Mouse (Mus musculus) kidney, adult 9 months (tissue): ENCODE results near the gene Kbtbd2.
A peak's percentile ranks its signal among the peaks of the same experiment; 100 is the strongest.

Experiments used
- DNase-seq: peaks from one replicate; pipeline ENCODE4 v3.0.0; 2022

Gene Kbtbd2

DNA sequence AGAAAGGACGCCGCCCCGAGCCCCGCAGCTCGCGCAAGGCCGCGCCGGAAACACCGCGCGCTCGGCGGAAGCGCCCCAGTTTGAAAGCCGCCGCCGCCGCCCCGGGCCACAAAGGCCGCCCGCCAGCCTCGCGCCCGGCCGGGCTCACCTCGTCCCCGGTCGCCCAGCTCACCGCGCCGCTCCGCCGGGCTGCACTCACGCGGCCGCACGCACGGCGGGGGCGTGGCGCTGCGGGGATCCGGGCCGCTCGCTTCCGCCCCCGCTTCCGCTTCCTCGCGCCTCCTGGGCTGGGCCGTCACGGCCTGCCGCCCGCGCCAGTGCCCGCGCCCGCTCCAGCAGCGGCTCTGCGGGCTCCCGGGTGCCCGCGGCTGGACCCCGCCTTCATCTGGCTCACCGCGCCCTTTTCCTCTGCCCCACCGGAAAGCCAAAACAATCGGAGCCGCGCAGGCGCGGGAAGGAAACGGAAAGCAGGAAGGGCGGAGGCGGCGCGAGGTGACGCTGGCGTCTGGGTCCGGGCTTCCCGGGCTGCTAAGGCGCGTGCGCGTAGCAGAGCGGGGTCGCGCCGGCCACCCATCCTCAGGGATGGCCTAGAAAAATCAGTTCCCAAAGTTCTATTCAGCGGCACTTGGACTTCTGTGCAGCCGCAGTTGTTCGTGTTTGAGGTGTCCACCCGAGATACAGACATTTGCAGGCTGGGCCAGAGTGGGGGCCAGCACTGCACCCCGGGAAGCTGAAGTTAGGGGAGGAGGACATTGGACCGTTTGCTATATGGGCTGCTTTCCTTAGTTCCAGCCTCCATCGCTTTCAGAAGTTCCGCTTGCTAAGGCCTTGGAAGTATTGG is at the start of gene Kbtbd2:
Gene Kbtbd2 (minus strand): TSS at position 503 of the 841 bp plus-strand sequence.
- peak; percentile 96 for DNase-seq

DNA sequence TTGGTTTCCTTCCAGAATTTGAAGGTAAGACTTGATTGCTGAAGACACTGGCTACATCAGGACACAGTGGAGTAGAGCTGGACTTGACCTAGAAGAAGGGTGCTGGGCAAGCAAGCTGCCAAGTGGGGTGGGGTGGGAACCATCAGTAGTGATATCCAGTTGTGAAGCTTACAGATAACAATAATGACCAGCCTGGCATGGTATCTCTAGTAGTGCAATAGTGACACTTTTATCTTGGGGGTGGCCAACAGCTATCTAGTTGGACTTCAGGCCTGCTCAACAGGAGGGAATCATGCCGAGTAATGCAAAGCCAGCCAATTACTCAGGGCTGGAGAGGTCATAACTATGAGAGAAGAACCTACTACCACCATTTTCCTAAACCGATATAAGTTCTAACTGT is 46.8 kb upstream of the Kbtbd2 start:
- DNase-seq: no peak

DNA sequence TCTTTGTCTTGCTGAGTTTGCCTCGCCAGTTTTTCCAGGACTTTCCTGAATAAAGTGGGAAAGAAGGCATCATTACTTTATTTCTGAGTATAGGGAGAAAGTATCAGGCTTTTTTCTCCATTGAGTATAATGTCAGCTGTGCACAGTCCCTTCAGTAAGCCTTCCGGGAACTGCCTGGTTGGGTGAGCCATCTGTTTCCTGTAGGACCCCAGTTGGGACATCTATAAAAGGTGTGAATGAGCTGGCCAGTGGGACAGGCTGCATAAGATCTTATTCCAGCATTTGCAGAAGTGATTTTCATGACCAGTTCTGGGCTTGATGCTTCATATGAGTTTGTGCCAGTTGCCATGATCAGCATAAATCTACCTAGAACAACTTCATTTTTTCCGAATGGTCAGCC is 45.6 kb upstream of the Kbtbd2 start:
- DNase-seq: no peak

DNA sequence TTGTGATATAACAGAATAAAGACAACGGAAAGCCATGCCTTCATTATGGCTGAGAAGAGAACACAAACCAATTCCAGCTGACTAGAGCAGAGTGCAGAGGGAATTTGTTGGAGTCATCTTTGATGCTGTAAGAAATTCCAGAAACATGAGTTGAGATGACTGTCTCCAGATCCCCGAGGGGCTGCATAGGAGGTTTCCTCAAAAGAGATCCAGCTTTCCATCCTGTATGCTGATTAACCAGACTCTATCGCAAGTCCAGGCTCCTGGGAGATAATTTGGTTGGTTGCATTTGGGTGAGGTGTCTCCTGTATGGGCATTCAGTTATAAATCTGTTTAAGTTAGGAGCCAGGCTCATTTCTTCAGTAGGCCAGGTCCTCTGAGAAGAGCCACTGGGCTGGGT is 40.0 kb upstream of the Kbtbd2 start:
- no peak for DNase-seq

DNA sequence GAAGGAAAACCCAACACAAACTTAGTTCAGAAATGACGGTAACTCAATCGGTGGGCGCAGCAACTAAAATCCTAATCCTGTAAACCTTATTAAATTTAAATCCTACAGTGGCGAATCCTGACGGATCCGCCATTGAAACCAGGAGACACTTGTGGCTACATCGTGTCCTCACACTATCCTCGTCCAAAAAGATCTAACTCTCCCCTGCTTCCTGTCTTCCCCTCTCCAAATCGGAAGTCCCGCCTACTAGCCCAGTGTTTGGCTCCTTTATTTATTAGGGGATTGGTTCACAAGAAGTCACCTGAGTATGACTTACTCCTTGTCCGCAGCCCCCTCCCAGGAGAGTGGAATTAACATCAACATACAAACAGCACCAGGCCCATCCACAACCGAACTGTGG is 39.6 kb upstream of the Kbtbd2 start:
- no peak for DNase-seq

DNA sequence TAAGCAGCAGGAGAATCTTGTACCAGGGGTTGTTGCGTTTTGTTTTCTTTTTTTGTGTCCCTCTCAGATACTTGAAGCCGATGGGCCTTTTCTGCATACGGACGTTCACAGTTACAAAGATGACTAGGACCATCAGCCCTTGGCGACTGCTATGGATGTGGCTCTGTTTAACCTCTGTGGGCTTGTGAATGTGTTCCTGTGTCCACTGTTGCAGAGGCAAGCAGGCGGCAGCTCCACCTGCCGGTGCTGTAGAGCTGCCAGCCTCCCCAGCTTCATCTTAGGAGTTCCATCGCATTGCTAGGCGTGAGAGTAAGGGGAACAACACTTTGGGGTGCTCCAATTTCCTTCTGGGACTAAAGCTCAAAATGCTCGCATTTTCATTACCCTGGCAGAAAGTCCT is 37.9 kb upstream of the Kbtbd2 start:
- no peak for DNase-seq

DNA sequence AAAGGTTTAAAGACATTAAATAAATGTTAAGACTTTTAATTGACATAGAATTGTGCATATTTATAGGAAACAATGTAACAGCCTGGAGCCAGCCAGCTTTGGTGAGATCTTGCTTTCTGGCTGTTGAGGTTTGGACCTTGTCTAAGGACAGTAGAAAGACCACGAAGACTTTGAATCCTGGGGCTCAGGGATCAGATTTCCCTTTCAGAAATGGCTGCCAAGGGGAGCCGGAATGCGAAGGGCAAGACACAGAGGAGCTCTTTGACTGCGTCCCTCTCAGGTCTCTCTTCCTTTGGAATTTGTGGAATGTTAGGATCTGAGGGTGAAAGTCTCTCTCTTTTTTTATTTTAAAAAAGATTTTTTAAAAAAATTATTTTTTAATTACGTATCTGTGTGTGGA is 37.2 kb upstream of the Kbtbd2 start:
- peak; percentile 56 for DNase-seq

DNA sequence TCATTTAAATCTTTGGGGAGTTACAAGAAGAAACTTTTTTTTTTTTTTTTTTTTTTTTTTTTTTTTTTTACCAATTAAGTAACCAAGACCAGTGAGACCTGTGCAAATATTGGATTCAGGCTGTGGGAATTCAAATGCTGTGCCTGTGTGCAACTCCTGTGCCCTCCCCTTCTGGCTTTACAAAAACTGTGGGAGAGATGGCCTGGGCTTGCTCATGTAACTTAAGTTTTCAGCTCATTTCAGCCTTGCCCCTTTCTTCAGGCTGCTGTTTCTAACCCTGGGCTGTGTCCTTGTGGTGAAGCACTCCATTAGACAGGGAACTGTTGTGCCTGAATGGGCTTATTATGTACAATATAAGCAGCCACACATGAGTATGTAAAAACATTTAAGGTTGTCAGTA is 35.2 kb upstream of the Kbtbd2 start:
- DNase-seq: no peak

DNA sequence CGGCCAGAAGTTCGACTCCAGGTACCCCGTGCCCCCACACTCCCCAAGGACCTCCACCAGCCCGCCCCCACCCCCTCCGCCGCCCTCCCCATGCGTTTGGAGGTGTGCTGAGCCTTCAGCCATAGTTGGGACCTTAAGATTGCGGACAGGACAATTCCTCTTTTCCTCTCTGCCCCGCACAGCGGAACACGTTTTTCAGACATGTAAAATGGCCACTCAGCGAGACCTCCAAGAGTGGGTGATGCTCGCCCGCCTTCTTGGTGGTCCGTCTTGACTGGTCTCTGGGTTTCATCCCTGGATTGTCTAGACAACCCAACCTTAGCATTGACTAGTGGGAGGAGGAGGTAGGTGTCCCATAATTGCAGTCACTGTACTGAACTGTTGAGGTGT is 34.8 kb upstream of the Kbtbd2 start:
- no peak for DNase-seq

DNA sequence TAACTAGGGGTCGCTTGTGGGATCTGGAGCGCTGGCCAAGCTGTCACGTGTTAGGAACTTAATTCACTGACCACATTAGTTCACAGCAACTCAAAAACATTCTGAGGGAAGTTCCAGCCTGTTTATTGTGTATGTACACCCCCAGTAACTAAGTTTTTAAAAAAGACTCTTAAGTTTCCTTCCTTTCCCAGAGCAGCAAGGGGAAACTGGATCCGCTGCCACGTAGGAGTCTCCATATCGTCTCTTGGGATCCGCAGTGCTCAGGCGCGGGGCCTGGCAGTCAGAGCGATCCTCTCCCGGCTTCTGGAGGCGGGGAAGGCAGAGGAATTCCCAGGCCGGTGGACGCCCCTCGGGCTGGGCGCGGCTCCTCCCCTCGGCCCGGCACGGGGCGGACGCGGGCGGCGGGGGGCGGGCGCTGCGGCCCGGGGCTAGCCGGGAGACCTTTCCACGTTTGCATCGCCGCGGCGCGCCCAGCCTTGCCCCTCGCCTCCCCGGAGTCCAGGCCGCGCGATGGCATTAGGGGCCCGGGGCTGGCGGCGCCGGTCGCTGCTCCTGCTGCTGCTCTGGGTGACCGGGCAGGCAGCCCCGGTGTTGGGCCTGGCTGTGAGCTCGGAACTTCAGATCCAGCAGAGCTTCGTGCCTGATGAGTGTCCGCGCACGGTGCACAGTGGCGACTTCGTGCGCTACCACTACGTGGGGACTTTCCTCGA is 34.2 kb upstream of the Kbtbd2 start, which contains the start of gene Fkbp9:
Gene Fkbp9 (plus strand): TSS at position 363 of the 710 bp plus-strand sequence.
- peak; percentile 89 for DNase-seq

DNA sequence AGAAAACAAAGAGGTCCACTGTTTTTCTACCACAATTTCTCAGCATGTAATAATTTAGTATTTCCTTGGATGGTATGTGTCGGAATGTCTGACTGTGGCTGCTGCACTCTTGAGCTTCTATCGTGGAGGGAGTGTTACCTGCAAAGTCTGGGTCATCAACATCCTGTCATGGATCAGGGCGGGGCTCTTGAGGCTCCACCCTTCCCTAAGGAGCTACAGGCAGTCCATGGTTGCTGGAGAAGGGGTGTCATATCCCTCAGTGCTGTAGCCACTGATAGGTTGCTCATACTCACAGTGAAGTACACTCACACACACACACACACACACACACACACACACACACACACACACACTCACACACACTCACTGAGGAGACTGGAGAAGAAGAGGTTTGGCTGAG is 28.0 kb upstream of the Kbtbd2 start:
- DNase-seq: no peak

DNA sequence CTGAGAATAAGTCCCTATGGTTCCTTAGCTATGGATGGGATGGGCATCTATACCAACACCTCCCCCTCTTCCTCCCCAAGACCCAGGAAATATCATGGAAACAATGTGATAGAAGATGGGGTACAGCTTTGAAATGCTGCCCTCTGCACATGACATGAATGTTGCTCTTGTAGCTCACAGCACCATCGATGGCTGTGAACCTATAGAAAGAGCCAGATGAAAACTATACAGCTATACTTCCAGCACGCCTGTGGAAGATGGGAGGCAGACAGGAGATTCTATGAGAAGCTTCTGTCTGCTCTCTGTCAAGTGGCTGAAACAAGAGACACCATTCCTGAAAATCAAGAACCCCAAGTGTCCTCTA is 21.5 kb upstream of the Kbtbd2 start:
- no peak for DNase-seq

DNA sequence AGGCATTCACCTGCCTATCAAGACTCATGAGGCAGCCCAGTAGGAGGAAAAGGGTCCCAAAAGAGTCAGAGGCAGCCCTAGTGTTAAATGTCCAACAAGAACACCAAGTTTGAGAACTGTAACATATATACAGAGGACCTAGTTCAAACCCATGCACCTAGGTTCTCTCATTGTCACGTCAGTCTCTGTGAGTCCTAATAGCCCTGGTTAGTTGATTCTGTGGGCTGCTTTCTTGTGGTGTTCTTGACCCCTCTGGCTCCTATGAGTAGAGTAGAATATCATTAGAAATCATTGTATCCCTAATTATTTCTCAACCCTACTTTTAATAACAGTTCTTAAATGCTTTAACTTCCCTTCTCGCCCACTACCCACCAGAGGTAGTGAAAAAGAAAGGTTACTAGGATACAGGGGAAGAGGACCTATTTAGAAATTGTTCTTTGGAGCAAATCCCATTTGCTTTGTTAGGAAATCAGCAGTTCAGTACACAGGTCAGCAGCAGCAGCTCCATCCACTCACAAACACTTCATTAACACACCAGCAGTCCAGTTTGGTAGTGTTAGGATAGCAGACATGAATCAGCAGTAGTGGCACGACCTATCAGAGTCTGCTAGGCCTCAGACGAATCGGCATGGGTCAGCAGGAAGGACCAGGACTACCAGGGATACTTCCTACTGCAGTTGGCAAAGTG is 21.0 kb upstream of the Kbtbd2 start:
- DNase-seq: no peak

DNA sequence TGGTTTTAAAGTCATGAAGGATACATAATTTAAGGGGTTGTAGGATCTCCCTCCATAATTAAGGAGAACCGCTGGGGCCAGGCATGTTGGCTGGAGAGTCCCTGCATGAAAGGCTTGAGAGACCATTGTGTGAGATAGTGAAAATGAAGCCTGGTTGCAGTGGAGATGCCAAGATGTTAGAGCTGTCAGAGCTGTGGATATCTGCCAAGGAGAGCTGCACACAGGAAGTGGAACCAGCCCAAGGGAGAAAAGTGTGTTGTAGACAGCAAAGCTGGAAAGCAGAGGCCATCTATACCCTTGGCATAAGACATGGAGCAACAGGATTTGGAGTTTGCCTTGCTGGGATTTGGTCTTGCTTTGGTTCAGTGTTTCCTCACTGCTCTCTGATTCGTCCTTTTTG is 15.7 kb upstream of the Kbtbd2 start:
- DNase-seq: no peak

DNA sequence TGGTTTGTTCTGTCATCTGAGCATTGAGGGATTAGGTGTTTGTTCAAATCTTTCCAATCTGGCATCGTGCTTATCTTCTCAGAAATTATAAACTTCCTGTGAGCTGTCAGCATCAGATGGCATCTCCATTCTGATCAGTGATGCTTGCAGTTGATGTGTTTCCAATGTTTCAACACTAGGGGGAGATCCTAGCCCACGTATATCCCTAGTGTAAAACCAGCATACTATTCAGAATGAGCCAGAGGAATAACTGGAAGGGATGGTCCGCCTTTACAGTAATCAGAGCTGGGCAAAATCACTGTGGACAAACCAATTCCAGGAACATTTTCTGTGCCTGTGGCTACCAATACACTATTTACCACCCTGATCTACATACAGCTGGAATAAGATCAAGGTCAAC is 11.0 kb upstream of the Kbtbd2 start:
- DNase-seq: peak; percentile 69

DNA sequence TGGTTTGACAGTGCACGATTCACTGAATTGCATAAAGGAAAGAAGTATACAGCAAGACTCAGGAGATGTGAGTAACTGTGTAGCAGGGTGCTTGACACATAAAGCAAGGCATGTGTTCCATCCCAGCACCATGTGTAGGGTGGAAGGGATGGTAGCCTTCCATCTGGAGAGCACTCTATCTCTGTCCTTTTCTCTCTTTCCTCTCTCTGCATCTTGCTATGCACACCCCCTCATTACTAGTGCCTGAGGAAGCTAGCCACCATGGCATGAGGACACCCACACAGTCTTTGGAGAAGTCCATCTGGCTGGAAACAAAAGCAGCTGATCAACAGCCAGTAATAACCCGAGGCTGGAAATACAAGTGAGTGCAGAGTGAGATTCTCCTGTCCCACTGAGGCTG is 8.6 kb upstream of the Kbtbd2 start:
- DNase-seq: no peak

DNA sequence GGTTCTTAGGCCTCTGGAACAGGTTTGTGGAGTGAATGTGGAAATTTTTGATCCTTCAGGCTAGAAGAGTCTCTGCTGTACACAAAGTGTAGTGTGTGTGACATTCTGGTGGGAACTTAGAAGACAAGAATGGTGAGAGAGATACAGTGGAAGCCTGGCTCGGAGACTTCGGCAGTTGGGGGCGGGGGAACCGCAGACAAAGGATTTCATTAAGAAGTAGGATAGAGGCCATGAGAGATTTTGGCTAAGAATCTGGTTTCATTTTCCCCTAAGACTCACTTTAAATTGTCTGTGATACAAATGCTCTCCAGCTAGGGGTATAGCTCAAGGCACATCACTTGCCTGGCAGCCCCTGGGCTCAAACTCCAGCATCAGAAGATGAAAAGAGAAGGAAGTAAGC is 7.4 kb upstream of the Kbtbd2 start:
- no peak for DNase-seq

DNA sequence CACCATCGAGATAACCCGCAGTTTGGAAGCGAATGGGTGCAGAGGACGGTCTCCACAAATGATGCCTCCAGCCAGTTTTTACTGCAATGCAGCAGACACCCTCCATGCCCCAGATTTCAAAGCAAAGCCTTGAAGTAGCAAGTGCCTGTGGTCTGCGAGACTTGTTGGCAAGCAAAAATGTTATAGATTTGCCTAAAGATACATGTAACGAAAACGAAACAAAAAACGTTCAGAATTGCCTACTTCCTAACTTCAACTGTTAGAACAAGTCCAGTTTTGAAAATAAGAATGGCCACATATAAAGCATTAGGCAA is 496 bp upstream of the Kbtbd2 start:
- no peak for DNase-seq

DNA sequence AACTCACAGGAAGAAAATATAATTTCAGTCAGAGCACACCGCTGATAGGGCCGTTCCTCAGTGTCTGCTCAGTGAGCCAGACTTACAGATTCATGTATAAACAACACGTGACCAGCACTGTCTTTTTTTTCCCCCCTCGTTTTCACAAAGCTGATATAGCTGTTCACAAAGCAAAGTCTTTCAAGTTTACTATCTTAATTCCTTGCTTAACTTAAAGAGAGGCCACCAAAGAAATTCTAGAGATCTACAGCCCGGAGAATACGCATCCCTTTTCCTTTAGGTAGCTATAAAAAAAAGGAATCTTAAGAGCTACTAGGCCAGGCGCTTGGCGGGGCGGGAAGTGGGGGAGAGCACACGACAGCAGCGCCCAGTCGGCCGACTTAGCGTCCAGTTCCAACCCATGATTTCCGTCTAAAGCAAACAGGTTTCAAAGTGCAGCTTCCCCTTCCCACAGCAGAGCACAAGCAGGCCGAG is 908 bp downstream of the Kbtbd2 start:
- peak; percentile 48 for DNase-seq

DNA sequence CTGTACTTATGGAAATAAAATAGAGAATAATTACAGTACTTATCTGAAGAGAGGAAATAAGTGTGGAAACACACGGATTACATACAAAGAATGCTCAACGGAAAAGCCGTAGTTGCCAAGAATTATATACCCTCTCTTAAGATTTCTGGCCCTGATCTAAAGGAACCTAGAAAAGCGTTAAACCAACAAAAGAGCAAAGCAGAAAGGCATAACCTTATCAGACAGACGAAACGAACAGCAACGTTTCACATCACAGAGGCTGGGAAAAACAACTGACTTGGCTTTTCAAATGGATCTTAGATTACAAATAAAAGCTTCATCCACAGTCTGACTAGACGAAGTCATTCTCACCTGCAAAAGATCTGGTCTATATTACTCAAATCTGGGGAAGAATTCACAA is 1.4 kb downstream of the Kbtbd2 start:
- DNase-seq: no peak

DNA sequence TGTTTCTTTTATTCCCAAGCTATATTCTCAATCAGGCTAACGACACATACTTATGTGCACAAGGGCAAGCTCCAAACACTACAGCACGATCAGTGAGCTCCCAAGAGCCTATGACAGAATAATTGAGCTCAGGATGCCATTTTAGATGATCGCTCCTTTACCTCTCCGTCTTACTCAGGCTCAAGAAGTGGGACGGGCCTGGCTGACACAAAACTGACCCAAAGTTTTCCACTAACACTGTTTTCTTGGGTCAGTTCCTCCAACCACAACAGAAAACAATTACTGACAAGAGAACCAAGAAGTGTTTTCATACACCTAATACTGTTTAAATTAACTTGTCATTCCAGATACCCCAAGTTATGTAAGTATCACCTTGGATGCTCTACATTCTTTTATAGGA is 2.8 kb downstream of the Kbtbd2 start:
- DNase-seq: no peak

DNA sequence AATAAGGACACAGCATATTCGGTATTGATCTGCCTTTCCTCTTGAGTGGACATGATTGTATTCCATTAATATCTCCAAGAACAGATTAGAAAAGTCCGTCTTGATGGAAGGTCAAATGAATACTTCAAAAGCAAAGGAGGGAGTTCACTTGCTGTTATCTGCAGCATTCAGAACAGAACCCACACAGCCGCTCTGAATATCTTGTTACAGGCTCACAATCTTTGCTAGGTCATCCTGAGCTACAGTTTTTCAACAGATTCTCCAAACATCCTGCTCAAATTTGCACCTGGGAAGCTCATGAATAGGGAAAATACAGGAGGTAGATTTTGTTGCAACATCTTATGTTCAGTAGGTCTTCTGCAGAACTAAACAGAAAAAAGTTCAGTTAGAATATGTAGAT is 8.3 kb downstream of the Kbtbd2 start:
- no peak for DNase-seq

DNA sequence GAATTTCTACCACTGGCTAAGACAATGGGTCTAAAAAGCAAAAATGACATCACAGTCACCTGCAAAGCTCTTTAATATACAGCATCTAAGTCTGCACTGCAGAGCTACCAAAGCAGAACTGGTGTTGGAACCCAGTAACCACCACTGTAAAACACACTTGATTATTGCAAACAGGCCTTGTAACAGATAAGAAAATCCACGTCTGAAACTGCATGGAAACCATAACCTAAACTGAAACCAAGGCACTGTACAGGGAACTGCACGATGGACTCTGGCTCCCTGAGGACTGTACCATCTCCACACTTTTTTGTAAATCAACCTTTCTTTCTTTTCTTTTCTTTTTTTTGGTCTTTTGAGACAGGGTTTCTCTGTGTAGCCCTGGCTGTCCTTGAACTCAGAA is 9.9 kb downstream of the Kbtbd2 start:
- DNase-seq: no peak

DNA sequence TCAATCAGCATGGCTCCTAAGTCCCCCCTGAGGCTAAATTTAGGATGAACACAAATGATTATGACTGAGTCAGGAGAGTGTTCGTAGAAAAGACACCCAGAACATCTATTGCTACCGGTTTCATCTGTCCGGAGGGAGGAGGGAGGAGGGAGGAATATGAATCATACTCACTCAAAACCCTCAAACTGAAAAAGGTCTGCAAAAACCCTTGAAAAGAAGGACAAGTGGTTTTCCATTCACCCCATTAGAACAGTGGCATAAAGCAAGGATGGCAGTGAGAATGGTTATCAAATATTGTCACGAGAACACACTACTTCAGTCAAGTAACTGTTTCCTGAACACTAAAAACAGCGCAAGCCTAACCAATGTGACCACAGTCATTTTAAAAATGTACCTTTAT is 12.5 kb downstream of the Kbtbd2 start:
- DNase-seq: no peak
